Mouse (Mus musculus): ENCODE measurements around the gene Haao.

The Haao gene

DNA sequence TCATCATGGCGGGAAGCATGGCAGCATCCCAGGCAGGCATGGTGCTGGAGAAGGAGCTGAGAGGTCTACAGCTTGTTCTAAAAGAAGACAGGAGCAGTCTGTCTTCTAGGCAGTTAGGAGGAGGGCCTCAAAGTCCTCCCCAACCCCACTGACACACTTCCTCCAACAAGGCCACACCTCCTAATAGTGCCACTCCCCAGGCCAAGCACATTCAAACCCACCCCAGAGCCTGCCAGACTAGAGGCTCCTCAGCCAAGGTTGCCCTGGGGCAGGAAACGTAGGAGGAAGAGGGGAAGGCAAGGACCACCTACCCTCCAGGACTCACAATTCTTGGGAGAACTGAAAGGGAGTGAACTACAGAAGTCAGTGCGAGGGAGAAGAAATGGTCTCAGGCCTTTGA lies at the start of gene Haao:
Haao (minus strand) TSS at position 149 of the 400 bp plus-strand sequence.
- no peak for DNase-seq

DNA sequence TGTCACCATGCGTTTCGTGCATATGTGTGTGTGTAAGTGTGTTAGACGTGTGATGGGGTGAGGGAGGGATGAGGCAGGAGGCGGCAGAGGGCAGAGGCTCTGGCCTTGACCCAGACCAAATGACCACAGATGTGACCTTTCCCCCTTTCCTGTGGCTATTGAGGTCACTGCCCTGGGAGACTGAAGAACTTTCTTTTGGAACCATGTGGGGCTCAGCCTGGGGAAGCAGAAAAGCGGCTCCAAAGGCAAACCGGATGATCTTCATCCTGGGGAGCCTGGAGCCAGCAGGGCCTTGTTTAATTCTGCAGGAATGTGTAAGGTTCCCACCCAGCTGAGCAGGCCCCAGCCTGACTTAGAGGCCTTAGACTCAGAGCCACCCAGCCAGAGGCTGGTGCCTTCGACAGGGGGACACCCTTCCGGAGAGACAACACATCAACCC lies 49.6 kb upstream of the Haao start:
- no peak for DNase-seq

DNA sequence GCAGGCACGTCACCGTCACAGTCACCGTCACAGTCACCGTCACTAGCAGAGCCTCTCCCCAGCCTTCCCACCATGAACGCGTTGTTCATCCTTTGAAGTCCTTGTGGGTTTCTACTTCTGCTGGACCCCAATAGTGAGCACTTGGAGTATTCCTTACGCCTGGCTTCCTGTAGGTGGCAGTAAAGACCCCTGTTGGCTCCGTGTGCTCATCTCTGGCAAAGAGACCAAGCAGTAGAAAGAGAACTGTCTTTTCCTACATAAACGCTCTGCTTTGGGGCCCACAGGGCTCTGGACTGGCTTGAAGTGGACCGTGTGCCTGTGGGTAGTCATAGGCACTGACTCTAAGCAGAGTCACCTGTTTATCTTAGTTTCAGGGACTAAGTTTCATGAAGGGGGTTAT lies 49.0 kb upstream of the Haao start:
- DNase-seq: peak; percentile 18 to 30

DNA sequence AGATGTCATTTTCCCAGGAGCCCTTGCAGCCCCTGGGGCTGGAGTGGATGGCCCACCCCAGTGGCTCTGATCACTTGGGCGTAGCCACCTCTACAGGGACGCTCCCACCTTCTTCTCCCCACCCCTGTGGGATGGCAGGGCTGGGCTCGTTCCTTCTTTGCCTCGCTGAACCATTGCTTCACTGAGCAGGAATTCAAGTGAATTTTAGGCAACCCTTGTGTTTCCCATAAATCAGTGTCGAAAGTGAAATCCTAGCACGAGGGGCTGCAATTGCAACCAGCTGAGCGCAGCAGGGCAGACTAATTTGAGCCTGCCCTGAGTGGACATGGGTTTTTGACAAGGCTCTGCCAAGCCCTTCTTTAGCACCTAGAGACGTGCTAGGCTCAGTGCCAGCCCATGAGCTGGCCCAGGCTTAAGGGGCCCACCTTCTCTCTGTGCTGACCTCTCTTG lies 47.6 kb upstream of the Haao start:
- DNase-seq: no peak

DNA sequence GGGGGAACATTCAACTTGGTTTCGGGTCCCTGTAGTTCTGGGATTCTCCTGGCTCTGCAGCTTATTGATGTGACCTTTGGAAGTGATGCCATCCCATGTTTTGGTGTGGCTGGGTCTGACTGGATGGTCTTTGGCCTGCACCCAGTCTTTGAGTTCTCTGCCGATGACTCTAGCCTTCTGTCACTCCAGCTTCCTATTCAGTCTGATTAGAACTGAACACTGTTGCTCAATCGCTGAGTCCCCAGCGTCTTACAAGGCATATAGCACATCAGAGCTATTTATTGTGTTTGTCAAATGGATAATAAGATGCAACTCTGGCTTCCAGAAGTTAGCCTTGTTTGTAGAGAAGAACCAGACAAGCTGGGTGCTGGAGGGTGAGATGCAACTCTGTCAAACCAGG lies 45.4 kb upstream of the Haao start:
- DNase-seq: no peak

DNA sequence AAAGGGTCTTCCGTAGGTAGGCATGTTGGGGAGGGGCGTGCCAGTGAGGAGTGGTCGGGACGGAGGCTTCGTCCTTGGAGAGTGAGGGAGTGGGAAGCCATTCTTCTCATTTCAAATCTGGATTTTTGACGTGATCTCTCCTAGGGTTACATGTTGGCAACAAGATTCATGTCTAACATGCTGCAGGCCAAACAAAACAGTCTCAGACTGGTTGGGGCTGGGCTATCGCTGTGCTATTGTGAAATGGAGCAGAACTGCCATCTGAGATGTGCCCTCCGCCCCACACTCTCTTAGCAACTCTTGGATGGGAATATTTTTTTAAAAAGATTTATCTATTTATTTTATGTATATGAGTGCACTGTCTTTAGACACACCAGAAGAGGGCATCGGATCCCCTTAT lies 44.1 kb upstream of the Haao start:
- DNase-seq: no peak

DNA sequence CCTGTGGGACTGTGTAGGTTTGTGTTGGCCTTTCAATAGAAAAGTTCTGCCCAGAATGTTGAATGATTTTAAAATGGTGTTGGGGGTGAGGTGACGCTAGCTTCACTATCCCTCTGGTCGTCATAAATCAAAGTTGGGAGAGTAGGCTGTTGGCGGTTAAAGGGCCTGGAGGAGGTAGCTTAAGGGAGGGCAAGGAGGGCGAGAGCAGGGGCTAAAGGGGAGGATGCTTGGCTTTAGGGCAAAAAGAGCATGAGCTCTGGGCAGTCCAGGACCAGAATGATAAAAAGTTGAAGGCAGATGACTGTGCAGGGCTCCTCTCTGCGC lies 42.6 kb upstream of the Haao start:
- DNase-seq: no peak

DNA sequence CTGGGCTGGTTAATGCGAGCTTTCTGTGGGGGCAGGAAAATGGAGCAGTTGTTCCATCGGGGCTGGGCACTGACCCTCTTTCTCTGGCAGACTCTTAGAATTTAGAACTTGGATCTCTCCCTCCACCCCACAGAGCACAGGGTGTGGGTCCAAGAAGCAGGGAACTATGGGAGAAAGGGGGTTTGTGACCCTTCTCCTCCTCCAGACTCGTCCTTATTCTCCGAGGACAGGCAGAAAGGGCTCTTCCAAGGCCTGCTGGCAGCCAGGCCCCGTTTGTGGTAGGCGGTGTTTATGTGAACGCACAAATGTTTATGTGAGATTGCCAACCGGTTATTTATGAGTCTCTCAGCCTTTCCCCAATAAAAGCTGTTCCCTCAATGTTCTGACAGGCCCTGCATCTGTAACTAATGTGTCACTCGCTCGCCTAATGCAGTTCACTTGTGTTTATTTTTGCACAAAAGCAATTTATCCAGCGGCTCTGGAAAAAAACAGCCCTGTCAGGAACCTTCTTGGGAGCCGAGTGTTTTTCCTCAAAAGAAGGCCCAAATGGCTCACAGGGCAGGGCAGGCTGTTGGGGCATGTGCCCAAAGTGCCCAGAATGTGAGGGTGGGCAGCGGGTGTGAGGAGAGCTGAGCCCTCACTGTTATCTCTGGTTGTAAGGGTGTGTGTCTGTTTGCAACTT lies 42.1 kb upstream of the Haao start:
- DNase-seq: no peak

DNA sequence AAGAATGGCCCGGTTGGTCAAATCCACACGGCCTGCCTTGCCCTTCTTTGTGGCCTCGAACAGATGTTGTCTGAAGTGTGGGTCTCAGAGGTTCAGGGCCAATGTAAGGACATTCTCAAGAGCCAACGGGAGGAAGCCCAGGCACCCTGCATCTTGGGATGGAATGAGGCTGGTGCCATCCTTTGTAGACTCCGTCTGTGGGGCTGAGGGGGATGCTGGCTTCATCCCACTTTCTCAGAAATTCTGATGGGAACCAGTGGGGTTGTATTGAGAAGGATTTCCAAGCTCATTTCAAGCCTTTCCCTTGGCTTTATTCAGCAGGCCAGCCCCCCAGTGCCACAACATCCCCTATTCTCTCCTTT lies 41.5 kb upstream of the Haao start:
- DNase-seq: no peak

DNA sequence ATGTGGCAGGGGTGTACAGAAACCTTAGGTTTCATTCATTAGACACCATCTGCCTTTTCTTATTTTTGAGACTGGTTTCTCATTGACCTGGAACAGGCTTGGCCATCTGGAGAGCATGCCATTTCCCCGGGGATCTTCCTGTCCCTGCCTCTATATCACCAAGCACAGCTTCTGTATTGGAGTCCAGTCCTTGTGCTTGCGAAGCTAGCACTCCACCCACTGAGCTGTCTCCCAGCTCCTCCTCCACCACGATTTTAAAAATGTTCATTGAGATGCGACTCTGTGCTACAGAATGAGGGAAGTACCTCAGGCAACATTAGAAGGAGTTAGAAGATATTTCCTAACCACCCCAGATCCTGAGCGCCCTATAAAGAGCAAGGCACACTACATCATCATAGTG lies 39.5 kb upstream of the Haao start:
- no peak for DNase-seq

DNA sequence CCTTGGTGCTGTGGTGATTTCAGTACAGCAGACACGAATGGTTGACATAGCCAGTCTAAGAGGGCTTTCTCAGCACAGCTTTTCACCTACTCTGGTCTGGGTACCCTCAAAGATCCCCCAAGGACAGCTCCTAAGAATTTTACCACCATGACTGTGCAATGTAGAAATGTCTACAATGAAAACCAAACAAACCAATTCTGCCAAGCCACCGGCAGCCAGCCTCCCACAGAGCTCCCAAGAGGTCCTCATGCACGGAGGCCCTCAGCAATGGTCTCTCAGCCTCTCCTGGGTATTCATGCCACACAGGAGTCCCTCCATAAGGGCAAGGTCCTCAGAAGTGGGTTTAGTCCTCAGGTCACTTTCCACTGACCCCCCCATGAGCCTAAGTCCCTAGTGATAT lies 38.6 kb upstream of the Haao start:
- DNase-seq: no peak

DNA sequence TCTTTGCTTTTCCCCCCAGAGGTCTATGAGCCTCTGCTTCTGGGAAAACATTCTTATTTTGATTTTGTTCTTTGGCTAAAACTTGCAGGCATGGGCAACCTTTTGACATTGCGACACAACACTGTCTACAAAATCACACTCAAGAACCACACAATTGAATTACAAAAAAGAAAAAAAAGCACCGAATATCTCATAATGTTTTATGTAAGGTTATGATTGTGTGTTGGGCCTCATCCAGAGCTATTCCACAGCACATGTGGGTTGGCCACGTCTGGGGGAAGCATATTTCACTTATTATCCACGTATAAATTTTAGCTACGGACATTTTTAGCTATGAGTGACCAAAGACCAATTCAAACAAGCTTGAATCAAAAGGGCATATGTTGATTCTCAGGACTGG lies 38.0 kb upstream of the Haao start:
- DNase-seq: no peak

DNA sequence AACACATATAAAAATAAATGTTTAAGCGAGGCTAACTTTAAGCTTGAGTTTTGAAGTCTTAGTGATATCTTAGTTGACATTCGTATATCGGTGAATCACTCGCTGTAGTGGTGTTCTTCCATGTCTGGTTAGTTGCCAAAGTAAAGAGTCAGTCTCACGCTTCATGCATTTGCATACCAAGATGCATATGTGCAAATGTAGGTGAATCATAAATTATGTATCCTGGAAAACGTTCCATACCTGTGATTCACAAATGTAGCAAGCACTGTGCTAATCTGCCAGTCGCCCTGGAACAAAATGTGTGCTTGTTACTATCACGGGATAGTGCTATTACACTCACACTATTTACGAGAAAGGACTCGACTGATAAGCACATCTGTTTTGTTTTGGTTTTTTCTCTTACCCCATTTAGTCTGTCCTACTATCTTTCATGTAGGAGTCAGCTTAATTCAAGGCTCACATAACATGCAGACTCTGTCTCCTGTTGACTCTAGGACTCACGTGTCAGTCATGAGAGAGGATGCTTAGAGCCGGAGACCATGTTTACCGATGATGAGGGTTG lies 37.3 kb upstream of the Haao start:
- no peak for DNase-seq

DNA sequence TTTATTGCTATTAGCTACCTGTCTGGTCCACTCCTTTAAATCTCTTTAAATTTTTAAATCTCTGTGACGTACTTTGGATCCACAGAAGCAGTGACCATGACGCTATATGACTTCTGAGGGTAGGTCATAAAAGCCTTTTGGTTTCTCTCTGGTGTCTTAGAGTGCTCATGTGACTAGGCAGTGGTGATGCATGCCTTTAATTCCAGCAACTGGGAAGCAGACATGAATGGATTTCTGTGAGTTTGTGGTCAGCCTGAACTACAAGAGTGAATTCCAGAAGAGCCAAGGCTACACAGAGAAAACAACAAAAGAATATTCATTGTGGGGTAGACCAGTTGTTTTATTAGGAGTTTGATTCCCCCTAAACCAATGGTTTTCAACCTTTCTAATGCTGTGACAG lies 35.0 kb upstream of the Haao start:
- DNase-seq: no peak

DNA sequence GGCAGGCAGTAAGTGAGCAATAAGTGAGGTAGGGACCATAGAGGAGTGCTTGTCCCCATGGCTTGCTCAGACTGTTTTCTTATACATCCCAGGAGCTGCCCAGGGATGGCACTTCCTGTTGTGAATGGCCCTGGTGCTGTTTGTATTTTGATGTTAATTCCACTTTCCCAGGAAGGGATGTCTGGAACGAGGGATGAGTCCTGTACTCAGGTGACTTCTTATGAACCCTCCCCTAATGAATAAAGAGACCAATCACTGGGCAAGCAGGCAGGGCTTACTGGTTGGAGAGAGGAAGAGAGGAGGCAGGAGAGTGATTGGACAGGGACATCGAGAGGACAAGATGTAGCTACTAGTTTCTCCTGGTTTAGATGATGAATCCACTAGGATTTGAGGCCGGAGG lies 33.3 kb upstream of the Haao start:
- no peak for DNase-seq

DNA sequence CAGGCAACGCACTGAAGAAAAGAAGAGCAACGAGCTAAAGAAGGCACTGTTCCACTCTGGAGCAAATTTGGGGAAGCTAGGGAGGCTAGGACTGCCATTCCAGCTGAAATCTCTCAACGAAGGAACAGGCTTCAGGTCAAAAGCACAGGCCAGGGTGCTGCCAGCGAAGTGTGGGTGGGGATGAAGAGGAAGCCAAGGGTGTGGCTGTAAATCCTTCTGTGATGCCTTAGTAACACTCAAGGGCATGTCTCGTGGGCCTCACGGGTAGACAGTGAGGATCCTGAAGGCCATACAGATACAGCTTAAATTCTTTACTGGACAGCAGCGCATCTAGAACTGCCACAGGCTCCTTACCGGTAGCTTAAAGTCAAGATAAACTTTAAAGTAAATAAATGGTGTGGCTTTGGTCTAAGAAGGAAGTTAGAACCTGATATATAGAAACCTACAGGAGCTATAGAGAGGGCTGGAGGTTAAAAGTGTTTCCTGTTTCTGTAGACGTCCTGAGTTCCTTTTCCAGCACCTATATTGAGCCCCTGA lies 32.5 kb upstream of the Haao start:
- no peak for DNase-seq

DNA sequence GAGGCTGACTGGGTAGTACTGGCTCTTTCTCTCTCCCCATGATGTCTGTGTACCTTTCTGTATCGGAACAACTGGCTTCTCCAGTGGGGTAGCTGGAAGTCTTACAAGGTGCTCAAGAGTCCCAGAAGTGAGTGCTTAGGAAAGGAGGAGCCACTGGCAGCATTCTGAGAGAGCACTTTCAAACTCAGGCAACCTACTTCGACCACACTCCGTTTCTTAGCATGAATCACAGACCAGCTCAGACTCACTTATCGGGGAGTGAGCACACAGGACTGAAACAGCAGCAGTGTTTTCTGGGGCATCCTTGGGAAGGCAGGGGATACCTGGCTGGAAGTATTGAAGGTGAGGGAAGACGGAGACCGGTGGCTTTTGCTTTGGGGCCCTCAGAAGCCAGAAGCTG lies 31.9 kb upstream of the Haao start:
- no peak for DNase-seq

DNA sequence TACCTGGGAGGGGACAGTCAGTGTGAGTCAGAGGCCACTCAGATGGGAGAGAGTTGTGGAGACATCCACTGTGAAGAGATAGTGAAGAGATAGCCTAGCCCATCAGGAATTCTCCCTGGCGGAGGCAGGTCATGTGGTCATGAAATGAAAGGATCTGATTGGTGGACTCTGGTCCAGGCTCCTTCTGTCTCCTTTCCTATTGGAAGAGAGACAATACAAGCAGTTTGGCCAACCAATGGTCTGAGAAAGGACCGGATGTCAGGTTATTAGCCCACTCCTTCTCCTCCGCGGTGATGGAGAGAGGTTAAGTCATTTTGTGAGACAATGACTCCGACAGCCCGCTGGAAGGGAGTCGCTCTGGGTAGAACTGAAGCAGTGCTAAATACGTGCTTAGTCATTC lies 26.8 kb upstream of the Haao start:
- DNase-seq: no peak

DNA sequence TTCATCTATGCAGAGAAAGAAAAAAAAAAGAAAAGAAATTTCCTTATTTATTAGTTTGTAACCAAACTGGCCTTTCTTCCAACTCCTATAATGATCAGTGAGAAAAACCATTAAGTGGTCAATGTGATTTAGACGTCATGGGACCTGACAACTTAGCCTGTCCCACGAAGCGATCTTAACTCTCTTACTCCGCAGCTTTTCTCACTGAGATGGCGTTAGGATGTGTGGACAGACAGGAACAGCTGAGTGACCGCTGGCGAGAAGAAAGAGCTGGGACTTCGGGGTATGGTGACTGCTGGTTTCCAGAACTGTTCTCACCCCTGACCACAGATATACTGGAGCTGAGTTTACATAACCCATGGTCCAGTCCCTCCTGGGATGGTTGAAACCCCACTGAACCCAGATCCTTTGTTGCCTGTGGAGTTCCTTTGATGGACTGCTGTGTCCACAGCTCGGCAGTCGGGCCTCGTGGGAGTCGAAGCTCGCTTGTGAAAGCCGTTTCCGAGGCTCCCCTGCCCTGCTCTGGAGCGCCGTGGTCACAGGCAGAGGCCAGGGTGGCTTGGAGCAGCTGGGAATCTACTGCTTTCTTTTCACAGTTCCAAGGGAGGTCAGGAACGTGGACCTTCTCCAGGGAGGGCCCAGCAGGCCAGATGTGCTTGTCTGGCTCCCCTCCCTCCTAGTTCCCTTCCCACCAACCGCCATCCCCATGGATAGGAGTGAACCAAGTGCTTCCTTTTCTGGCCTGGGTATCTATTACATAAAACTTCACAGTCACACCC lies 25.8 kb upstream of the Haao start:
- DNase-seq: no peak

DNA sequence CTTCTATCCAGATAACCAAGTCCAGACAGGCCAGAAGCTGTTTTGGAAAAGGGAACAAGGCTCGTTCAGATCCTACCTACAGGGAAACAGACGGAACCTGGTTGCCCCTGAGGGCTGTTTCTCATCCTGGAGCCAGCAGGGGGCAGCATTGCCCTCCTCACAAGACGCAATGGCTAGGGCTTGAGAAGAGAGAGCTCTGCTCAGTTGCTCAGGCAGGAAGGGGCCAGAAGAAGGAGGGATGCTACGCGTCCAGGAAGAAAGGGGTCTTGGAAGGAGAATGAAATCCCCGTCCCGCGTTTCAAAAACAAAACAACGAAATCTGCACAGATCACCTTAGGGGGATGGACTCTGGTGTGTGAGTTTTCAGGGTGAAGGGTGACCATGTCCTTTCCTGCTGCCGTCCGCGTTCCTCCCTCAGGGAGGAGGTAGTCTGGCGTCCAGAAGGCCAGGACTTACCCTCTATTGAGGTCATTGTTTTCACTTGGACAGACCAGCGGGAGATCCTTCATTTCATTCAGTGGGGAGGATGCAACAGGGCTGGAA lies 25.1 kb upstream of the Haao start:
- DNase-seq: peak; percentile 82 to 83

DNA sequence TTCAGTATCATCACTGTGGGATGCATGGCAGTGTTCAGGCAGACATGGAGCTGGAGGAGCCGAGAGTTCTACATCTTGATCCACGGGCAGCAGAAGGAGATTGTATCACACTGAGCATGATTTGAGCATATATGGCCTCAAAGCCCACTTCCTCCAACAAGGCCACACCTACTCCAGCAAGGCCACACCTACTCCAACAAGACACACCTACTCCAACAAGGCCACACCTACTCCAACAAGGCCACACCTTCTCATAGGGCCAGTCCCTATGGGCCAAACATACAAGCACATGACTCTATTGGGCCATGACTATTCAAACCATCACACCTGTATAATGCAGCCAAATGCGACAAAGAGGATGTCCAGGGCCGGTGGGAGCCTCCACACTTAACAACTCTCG lies 23.6 kb upstream of the Haao start:
- no peak for DNase-seq

DNA sequence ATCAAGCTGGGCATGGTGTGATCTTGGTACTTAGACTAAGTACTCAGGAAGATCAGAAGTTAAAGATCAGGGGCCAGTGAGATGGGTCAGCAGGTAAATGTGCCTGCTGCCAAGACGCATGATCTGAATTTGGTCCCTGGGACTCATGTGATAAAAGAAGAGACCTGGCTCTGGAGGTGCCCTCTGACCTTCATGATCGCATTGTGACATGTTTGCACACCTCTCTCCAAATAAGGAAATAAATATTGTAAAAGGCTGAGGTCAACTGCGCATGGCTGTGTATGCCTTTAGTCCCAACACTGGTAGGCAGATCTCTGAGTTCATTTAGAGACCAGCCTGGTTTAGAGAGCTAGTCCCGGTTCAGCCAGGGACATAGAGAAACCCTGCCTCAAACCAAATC lies 22.6 kb upstream of the Haao start:
- no peak for DNase-seq

DNA sequence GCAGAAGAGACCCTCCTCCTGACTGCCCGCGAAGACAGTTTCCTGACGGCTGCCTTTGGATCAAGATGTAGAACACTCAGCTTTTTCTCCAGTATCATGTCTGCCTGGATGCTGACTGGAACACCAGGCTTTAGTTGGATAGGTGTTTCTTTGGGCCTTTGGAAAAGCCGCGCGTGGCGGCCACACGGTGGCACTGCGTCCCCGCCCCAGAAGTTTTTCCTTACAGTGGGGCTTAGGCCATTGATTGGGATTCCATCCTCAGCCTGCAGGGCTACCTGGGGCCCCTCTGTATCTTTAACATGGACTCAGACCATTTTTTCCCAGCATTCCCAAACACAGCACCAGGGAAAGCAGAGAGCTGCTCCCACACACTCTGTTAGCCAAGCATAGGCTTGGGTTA lies 18.8 kb upstream of the Haao start:
- peak; percentile 34 to 35 for DNase-seq

DNA sequence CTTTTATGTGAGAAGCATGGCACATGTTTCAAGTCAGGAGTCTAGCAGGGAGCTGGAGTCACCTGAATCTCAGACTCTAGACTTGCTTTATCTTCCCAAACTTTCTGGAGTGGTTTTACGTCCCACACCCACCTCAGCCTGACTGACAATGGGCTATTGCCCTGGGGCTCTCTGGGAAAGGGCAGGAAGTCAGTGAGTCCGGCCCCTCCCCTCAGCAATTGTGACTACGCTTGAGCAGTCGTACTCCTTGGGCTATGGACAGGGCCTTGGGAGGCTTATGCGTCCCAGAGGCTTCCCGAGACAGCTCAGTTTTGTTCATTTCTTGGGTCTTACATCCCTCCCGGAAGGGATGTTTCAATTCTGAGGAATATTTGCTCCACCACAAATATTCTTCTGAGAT lies 17.6 kb upstream of the Haao start:
- DNase-seq: no peak

All from cerebellum, postnatal 36 days (tissue).